Mouse (Mus musculus): ENCODE data around the gene Rad50. TPM values are rescaled to one million over a fixed set of nuclear protein-coding genes. Genes with fewer than 3 reads are reported as not detected.

Gene Rad50
- polyA plus RNA-seq, 1 experiment from 2014 or later: 12.0 TPM

GRCm38 (mm10) chr11:53632122-53632733 is 74.9 kb downstream of the Rad50 start:
- H3K4me3 ChIP-seq (ENCODE audit: low read depth, low read length): no peak overlapping the region
- WGBS: 76% methylated on average over 14 of the region's 14 CpGs
- H3K9ac ChIP-seq (replicated peaks; ENCODE audit: low read depth, low read length): no peak overlapping the region
- H3K9me3 ChIP-seq (ENCODE audit: control insufficient read depth, low read length): no peaks in the 10 kb centered on the region
- no peaks in the 10 kb centered on the region for H3K36me3 ChIP-seq (ENCODE audit: control insufficient read depth, insufficient read depth, low read length)
- ATAC-seq (ENCODE audit: low read depth): no peak
- peaks cover 4% of the 10 kb centered on the region; the same call in 1 of the 2 replicates for H3K27me3 ChIP-seq (ENCODE audit: control insufficient read depth, insufficient read depth, low read length)
- no peak overlapping the region for H3K4me2 ChIP-seq (ENCODE audit: low read depth, low read length)
- H3K4me1 ChIP-seq (ENCODE audit: control insufficient read depth, insufficient read depth, low read length): peaks cover 3% of the 10 kb centered on the region; the same call in 1 of the 2 replicates
- H3K27ac ChIP-seq (ENCODE audit: low read depth, low read length): no peak overlapping the region

- no peaks in the 10 kb centered on the region for H3K36me3 ChIP-seq (ENCODE audit: control insufficient read depth, insufficient read depth, low read length)
- WGBS: 20% methylated on average over 1 of the region's 1 CpGs
- H3K27ac ChIP-seq (ENCODE audit: low read depth, low read length): no peak overlapping the region
These were observed 79.3 kb downstream of the Rad50 start for GRCm38 (mm10) chr11:53627859-53628258.

GRCm38 (mm10) chr11:53626802-53627373 is 80.2 kb downstream of the Rad50 start:
- no peaks in the 10 kb centered on the region for H3K9me3 ChIP-seq (ENCODE audit: control insufficient read depth, low read length)
- H3K9ac ChIP-seq (replicated peaks; ENCODE audit: low read depth, low read length): no peak overlapping the region
- WGBS: 74% methylated on average over 17 of the region's 17 CpGs
- no peaks in the 10 kb centered on the region for H3K4me1 ChIP-seq (ENCODE audit: control insufficient read depth, insufficient read depth, low read length)
- no peak overlapping the region for H3K4me3 ChIP-seq (ENCODE audit: low read depth, low read length)
- no peak overlapping the region for H3K4me2 ChIP-seq (ENCODE audit: low read depth, low read length)
- ATAC-seq (ENCODE audit: low read depth): no peak
- H3K27me3 ChIP-seq (ENCODE audit: control insufficient read depth, insufficient read depth, low read length): no peaks in the 10 kb centered on the region
- H3K27ac ChIP-seq (ENCODE audit: low read depth, low read length): no peak overlapping the region
- no peaks in the 10 kb centered on the region for H3K36me3 ChIP-seq (ENCODE audit: control insufficient read depth, insufficient read depth, low read length)

More at GRCm38 (mm10) chr11:53627859-53628258, 79.3 kb downstream of the Rad50 start:
- H3K9me3 ChIP-seq (ENCODE audit: control insufficient read depth, low read length): no peaks in the 10 kb centered on the region
- no peak overlapping the region for H3K4me2 ChIP-seq (ENCODE audit: low read depth, low read length)
- H3K4me1 ChIP-seq (ENCODE audit: control insufficient read depth, insufficient read depth, low read length): no peaks in the 10 kb centered on the region
- no peak overlapping the region for H3K9ac ChIP-seq (replicated peaks; ENCODE audit: low read depth, low read length)
- ATAC-seq (ENCODE audit: low read depth): peak; percentile 69; the same call in 1 of the 2 replicates
- no peak overlapping the region for H3K4me3 ChIP-seq (ENCODE audit: low read depth, low read length)
- no peaks in the 10 kb centered on the region for H3K27me3 ChIP-seq (ENCODE audit: control insufficient read depth, insufficient read depth, low read length)

- Histone ChIP-seq H3K36me3 (ENCODE audit: control insufficient read depth, insufficient read depth, low read length) (no peaks in the 10 kb centered on the region), H3K4me3 (ENCODE audit: low read depth, low read length) (no peak overlapping the region), H3K27ac (ENCODE audit: low read depth, low read length) (no peak overlapping the region), H3K9me3 (ENCODE audit: control insufficient read depth, low read length) (no peaks in the 10 kb centered on the region), H3K27me3 (ENCODE audit: control insufficient read depth, insufficient read depth, low read length) (no peaks in the 10 kb centered on the region), H3K9ac (replicated peaks; ENCODE audit: low read depth, low read length) (no peak overlapping the region), H3K4me1 (ENCODE audit: control insufficient read depth, insufficient read depth, low read length) (no peaks in the 10 kb centered on the region), H3K4me2 (ENCODE audit: low read depth, low read length) (no peak overlapping the region)
- ATAC-seq (ENCODE audit: low read depth): no peak
- 100% methylated on average over 2 of the region's 2 CpGs for WGBS
These were observed 83.0 kb downstream of the Rad50 start for GRCm38 (mm10) chr11:53624124-53624523.

- ATAC-seq (ENCODE audit: low read depth): no peak
These were observed 83.5 kb downstream of the Rad50 start for GRCm38 (mm10) chr11:53623573-53623972.

GRCm38 (mm10) chr11:53622440-53622806 is 84.7 kb downstream of the Rad50 start:
- Histone ChIP-seq H3K27ac (ENCODE audit: low read depth, low read length) (no peak overlapping the region), H3K4me3 (ENCODE audit: low read depth, low read length) (no peak overlapping the region)

More at GRCm38 (mm10) chr11:53623573-53623972, 83.5 kb downstream of the Rad50 start:
- Histone ChIP-seq H3K27me3 (ENCODE audit: control insufficient read depth, insufficient read depth, low read length) (no peaks in the 10 kb centered on the region), H3K9ac (replicated peaks; ENCODE audit: low read depth, low read length) (no peak overlapping the region), H3K27ac (ENCODE audit: low read depth, low read length) (no peak overlapping the region), H3K36me3 (ENCODE audit: control insufficient read depth, insufficient read depth, low read length) (no peaks in the 10 kb centered on the region), H3K4me3 (ENCODE audit: low read depth, low read length) (no peak overlapping the region), H3K4me1 (ENCODE audit: control insufficient read depth, insufficient read depth, low read length) (no peaks in the 10 kb centered on the region), H3K4me2 (ENCODE audit: low read depth, low read length) (no peak overlapping the region), H3K9me3 (ENCODE audit: control insufficient read depth, low read length) (no peaks in the 10 kb centered on the region)
- 92% methylated on average over 9 of the region's 9 CpGs for WGBS

GRCm38 (mm10) chr11:53621582-53622439 is 85.3 kb downstream of the Rad50 start:
- Histone ChIP-seq H3K9me3 (ENCODE audit: control insufficient read depth, low read length) (no peaks in the 10 kb centered on the region), H3K27ac (ENCODE audit: low read depth, low read length) (no peak overlapping the region), H3K27me3 (ENCODE audit: control insufficient read depth, insufficient read depth, low read length) (no peaks in the 10 kb centered on the region), H3K4me3 (ENCODE audit: low read depth, low read length) (no peak overlapping the region), H3K36me3 (ENCODE audit: control insufficient read depth, insufficient read depth, low read length) (no peaks in the 10 kb centered on the region), H3K4me1 (ENCODE audit: control insufficient read depth, insufficient read depth, low read length) (no peaks in the 10 kb centered on the region), H3K9ac (replicated peaks; ENCODE audit: low read depth, low read length) (no peak overlapping the region), H3K4me2 (ENCODE audit: low read depth, low read length) (no peak overlapping the region)
- ATAC-seq (ENCODE audit: low read depth): no peak
- 91% methylated on average over 11 of the region's 11 CpGs for WGBS

More at GRCm38 (mm10) chr11:53622440-53622806, 84.7 kb downstream of the Rad50 start:
- ATAC-seq (ENCODE audit: low read depth): no peak
- no peaks in the 10 kb centered on the region for H3K9me3 ChIP-seq (ENCODE audit: control insufficient read depth, low read length)
- H3K4me2 ChIP-seq (ENCODE audit: low read depth, low read length): no peak overlapping the region
- H3K36me3 ChIP-seq (ENCODE audit: control insufficient read depth, insufficient read depth, low read length): no peaks in the 10 kb centered on the region
- H3K27me3 ChIP-seq (ENCODE audit: control insufficient read depth, insufficient read depth, low read length): no peaks in the 10 kb centered on the region
- H3K4me1 ChIP-seq (ENCODE audit: control insufficient read depth, insufficient read depth, low read length): no peaks in the 10 kb centered on the region
- H3K9ac ChIP-seq (replicated peaks; ENCODE audit: low read depth, low read length): no peak overlapping the region
- WGBS: 81% methylated on average over 6 of the region's 6 CpGs

- Histone ChIP-seq H3K4me2 (ENCODE audit: low read depth, low read length) (no peak overlapping the region), H3K27me3 (ENCODE audit: control insufficient read depth, insufficient read depth, low read length) (no peaks in the 10 kb centered on the region), H3K4me3 (ENCODE audit: low read depth, low read length) (no peak overlapping the region), H3K9me3 (ENCODE audit: control insufficient read depth, low read length) (no peaks in the 10 kb centered on the region), H3K36me3 (ENCODE audit: control insufficient read depth, insufficient read depth, low read length) (no peaks in the 10 kb centered on the region), H3K4me1 (ENCODE audit: control insufficient read depth, insufficient read depth, low read length) (no peaks in the 10 kb centered on the region), H3K9ac (replicated peaks; ENCODE audit: low read depth, low read length) (no peak overlapping the region), H3K27ac (ENCODE audit: low read depth, low read length) (no peak overlapping the region)
- WGBS: 88% methylated on average over 4 of the region's 4 CpGs
- no peak for ATAC-seq (ENCODE audit: low read depth)
These were observed 87.0 kb downstream of the Rad50 start for GRCm38 (mm10) chr11:53620094-53620493.

- 73% methylated on average over 6 of the region's 6 CpGs for WGBS
- no peak for ATAC-seq (ENCODE audit: low read depth)
- no peaks in the 10 kb centered on the region for H3K9me3 ChIP-seq (ENCODE audit: control insufficient read depth, low read length)
- H3K27ac ChIP-seq (ENCODE audit: low read depth, low read length): no peak overlapping the region
- no peak overlapping the region for H3K9ac ChIP-seq (replicated peaks; ENCODE audit: low read depth, low read length)
- H3K4me3 ChIP-seq (ENCODE audit: low read depth, low read length): no peak overlapping the region
- no peaks in the 10 kb centered on the region for H3K36me3 ChIP-seq (ENCODE audit: control insufficient read depth, insufficient read depth, low read length)
- H3K4me2 ChIP-seq (ENCODE audit: low read depth, low read length): no peak overlapping the region
- no peaks in the 10 kb centered on the region for H3K27me3 ChIP-seq (ENCODE audit: control insufficient read depth, insufficient read depth, low read length)
- no peaks in the 10 kb centered on the region for H3K4me1 ChIP-seq (ENCODE audit: control insufficient read depth, insufficient read depth, low read length)
These were observed 87.7 kb downstream of the Rad50 start for GRCm38 (mm10) chr11:53619428-53619827.

All from neural tube, embryonic 14.5 days (tissue).